Mouse (Mus musculus) kidney, adult 2 months (tissue): ENCODE measurements around the gene Slc35g2.

Experiments used
- CTCF ChIP-seq: fragments of 200-500 bp; conservative IDR thresholded peaks from 2 replicates; pipeline ENCODE4 v1.5.1; 2011; ENCODE audit warnings: low read depth, mild to moderate bottlenecking, control low read depth, low read length, moderate library complexity, mixed read lengths; ENCODE audit not compliant: insufficient read depth, insufficient read length
- POLR2A ChIP-seq: fragments of 200-500 bp; IDR thresholded peaks from one replicate; pipeline ENCODE4 v1.6.1; 2011; ENCODE audit warnings: low read depth, low read length, control low read depth

GRCm38 (mm10) chr9:100590462-100590861, 19.6 kb upstream of the Slc35g2 start:
- no peak for TF ChIP-seq CTCF
- no peak for TF ChIP-seq POLR2A
